Mouse (Mus musculus): ENCODE measurements at regions not wholly inside any gene's neighbourhood (a gene's known extent, or its start where the extent isn't known, plus 50 kb on each side); places are given as distances from the start of the nearest gene placed in this dataset.

DNA sequence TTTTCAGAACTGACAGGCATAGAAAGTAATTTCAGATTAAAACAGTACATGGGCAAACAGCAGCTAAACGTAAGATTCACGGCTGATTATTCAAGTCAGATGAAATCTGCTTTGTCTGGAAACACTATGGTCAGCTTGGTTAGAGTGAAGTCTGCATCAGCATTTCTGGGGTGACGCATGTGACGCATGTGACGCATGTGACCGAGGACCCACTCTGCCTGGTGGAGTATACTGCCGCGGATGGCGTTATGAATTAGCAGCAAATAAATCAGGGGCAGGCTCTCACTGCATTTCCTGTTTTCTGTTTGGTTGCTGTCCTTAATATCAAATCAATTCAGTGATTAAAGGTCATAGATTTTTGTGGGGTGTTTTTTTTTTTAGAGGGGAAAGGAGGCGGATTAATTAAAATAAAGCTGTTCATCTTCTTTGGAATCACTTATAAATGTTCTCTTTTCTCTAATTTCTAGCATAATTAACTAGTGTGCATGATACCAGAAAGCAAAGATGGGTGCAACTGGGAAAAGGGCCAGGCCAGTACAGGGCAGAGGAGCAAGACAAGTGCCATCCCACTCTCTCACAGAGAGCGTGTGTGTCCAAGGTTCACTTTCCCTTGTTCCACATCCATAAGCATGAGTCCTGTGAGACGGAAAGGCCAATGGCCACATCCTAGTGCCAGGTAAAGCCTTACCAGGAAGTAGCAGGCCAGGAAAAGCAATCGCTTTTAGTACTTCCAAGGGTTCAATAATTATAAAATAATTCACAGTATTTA is 285.7 kb upstream of the Smim15 start:
- Histone ChIP-seq H3K4me2 (ENCODE audit: low read depth, low read length) (no peak overlapping the region), H3K36me3 (replicated peaks; ENCODE audit: control insufficient read depth, insufficient read depth, low read length) (no peaks in the 10 kb centered on the region), H3K27me3 (ENCODE audit: control insufficient read depth, insufficient read depth, low read length) (no peaks in the 10 kb centered on the region), H3K9ac (replicated peaks; ENCODE audit: low read depth, low read length) (no peak overlapping the region), H3K4me3 (ENCODE audit: low read depth, low read length) (no peak overlapping the region), H3K27ac (ENCODE audit: low read depth) (no peak overlapping the region), H3K9me3 (replicated peaks; ENCODE audit: control insufficient read depth, low read length) (no peaks in the 10 kb centered on the region), H3K4me1 (ENCODE audit: control insufficient read depth, insufficient read depth) (no peaks in the 10 kb centered on the region)
- ATAC-seq (ENCODE audit: insufficient read depth, low read depth) (no peak), DNase-seq (ENCODE audit: low spot score) (no peak)
- WGBS = 91% methylated on average over 13 of the region's 13 CpGs
- TF ChIP-seq EP300 (IDR thresholded peaks at IDR 0.05; ENCODE audit: low read depth) (no peak), CTCF (IDR thresholded peaks at IDR 0.05; ENCODE audit: low read depth) (no peak)

DNA sequence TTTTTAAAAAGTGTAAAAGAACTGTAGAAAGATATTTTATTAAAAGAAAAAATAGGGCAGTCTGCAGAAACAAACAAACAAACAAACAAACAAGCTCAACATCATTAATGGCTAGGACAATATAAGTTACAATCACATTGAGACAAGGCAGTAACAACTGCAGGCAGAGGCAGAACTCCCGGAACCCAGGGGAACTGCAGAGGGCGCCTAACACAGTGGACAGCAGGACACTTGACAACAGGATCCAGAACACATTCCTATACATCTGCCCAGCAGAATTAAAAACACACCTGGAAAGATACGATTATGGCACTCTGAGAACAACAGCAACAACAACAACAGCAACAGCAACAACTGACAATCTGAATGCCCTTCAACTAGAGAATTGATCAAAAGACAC is 291.5 kb upstream of the Smim15 start:
- H3K9ac ChIP-seq (replicated peaks; ENCODE audit: low read depth, low read length) = no peak overlapping the region
- no peaks in the 10 kb centered on the region for H3K27me3 ChIP-seq (ENCODE audit: control insufficient read depth, insufficient read depth, low read length)
- DNase-seq (ENCODE audit: low spot score) = no peak
- H3K4me2 ChIP-seq (ENCODE audit: low read depth, low read length) = no peak overlapping the region
- H3K27ac ChIP-seq (ENCODE audit: low read depth) = no peak overlapping the region
- no peak overlapping the region for H3K4me3 ChIP-seq (ENCODE audit: low read depth, low read length)
- no peak for ATAC-seq (ENCODE audit: insufficient read depth, low read depth)
- H3K36me3 ChIP-seq (replicated peaks; ENCODE audit: control insufficient read depth, insufficient read depth, low read length) = no peaks in the 10 kb centered on the region
- no peaks in the 10 kb centered on the region for H3K9me3 ChIP-seq (replicated peaks; ENCODE audit: control insufficient read depth, low read length)
- TF ChIP-seq EP300 (IDR thresholded peaks at IDR 0.05; ENCODE audit: low read depth) = no peak
- TF ChIP-seq CTCF (IDR thresholded peaks at IDR 0.05; ENCODE audit: low read depth) = peak; percentile 45
- 50% methylated on average over 3 of the region's 3 CpGs for WGBS
- H3K4me1 ChIP-seq (ENCODE audit: control insufficient read depth, insufficient read depth) = no peaks in the 10 kb centered on the region

DNA sequence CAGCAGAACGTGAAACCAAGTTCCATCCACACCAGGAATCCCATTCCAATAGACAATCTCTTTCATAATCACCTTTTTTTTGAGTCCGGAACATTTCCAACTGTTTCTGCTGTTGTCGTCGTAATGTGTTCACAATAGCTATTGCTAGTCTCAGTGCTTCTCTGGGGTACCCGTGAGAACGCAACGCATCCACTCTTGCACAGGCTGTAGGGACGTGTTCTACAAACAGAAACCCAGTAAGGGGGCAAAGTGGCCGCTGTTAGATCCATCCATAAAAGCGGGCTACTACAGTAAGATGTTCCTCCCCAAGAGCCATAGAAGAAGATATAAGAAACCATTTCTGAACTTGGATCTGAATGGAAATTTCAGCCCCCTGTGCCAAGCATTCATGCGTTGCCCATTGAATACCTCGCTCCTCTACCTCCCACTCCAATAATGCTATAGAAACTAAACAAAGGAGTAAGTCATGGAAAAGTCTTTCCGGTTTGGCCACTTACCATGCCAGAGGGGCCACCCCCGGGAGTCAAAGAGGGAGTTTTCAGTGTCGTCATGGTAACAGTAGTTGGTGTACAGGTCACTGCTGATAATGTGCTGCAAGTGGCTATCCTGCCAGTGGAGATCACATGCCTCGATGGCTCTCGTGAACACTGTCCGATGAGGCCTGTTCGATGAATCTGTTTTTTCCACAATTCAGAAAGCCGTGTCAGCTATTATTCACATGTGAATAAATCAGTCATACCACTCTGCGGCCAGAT is 300.6 kb upstream of the Smim15 start:
- H3K27me3 ChIP-seq (ENCODE audit: control insufficient read depth, insufficient read depth, low read length) = no peaks in the 10 kb centered on the region
- no peak overlapping the region for H3K4me3 ChIP-seq (ENCODE audit: low read depth, low read length)
- DNase-seq (ENCODE audit: low spot score) = no peak
- WGBS = 86% methylated on average over 21 of the region's 21 CpGs
- TF ChIP-seq EP300 (IDR thresholded peaks at IDR 0.05; ENCODE audit: low read depth) = no peak
- H3K27ac ChIP-seq (ENCODE audit: low read depth) = no peak overlapping the region
- peaks cover 13% of the 10 kb centered on the region; the same call in 1 of the 2 replicates for H3K36me3 ChIP-seq (replicated peaks; ENCODE audit: control insufficient read depth, insufficient read depth, low read length)
- no peak for ATAC-seq (ENCODE audit: insufficient read depth, low read depth)
- no peaks in the 10 kb centered on the region for H3K9me3 ChIP-seq (replicated peaks; ENCODE audit: control insufficient read depth, low read length)
- H3K4me1 ChIP-seq (ENCODE audit: control insufficient read depth, insufficient read depth) = no peaks in the 10 kb centered on the region
- no peak overlapping the region for H3K9ac ChIP-seq (replicated peaks; ENCODE audit: low read depth, low read length)
- no peak overlapping the region for H3K4me2 ChIP-seq (ENCODE audit: low read depth, low read length)

DNA sequence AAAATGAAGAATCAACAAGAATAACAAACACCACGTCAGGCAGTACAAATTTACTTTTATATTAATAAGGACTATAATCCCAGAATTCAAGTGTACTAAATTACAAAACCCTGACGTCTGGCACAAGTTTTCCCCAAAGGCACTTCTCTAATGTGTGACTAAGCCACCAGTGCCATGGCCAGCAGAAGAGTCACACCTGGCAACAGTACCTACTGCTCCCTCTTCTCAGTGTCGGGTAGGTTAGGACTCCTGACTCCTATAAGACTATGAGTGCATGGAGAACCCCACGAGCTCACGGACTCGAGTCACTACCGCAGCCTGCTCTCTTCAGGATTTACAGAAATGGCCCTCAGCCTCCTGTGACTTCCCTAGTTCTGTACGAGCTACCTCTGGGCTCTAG is 307.7 kb upstream of the Smim15 start:
- no peak for DNase-seq (ENCODE audit: low spot score)
- H3K4me2 ChIP-seq (ENCODE audit: low read depth, low read length) = no peak overlapping the region
- no peak for TF ChIP-seq CTCF (IDR thresholded peaks at IDR 0.05; ENCODE audit: low read depth)
- no peak overlapping the region for H3K4me3 ChIP-seq (ENCODE audit: low read depth, low read length)
- peaks cover 19% of the 10 kb centered on the region for H3K36me3 ChIP-seq (replicated peaks; ENCODE audit: control insufficient read depth, insufficient read depth, low read length)
- H3K9ac ChIP-seq (replicated peaks; ENCODE audit: low read depth, low read length) = no peak overlapping the region
- 77% methylated on average over 8 of the region's 8 CpGs for WGBS
- no peaks in the 10 kb centered on the region for H3K4me1 ChIP-seq (ENCODE audit: control insufficient read depth, insufficient read depth)
- no peaks in the 10 kb centered on the region for H3K27me3 ChIP-seq (ENCODE audit: control insufficient read depth, insufficient read depth, low read length)
- ATAC-seq (ENCODE audit: insufficient read depth, low read depth) = no peak
- no peaks in the 10 kb centered on the region for H3K9me3 ChIP-seq (replicated peaks; ENCODE audit: control insufficient read depth, low read length)
- no peak overlapping the region for H3K27ac ChIP-seq (ENCODE audit: low read depth)

DNA sequence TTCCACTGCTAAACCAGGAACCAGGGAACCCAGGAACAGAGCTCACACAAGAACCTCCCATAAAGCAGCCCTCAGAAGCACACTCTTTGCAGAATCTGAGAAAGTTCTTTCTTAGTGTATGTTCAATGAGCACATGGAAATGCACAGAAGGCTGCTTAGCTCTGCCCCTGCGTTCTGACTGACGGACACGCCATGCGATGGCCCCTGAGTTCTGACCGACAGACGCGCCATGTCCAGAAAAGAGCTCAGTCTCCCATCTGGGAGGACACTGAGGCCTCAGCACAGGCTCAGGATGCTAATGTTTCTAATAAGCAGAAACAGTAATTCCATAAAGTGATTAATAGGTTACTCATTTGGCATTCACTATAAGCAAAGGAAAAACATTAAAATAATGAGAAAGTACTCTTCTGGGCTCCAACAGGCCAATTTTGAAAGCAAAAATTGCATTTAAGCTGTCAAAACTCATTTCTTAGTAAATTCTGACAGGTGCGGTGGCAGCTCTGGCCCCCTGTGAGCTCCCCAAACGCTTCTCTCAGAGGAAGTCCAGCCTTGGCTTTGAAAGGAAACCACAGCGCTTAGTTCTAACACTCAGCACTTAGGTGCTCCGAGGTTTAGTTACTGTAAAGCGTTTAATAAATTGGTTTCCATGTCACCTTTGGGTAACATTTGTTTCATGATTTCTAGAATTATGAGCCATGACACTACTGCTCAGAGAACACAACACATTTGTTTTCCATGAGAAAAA is 309.9 kb upstream of the Smim15 start:
- Histone ChIP-seq H3K36me3 (replicated peaks; ENCODE audit: control insufficient read depth, insufficient read depth, low read length) (peaks cover 23% of the 10 kb centered on the region), H3K27ac (ENCODE audit: low read depth) (no peak overlapping the region), H3K27me3 (ENCODE audit: control insufficient read depth, insufficient read depth, low read length) (no peaks in the 10 kb centered on the region), H3K9ac (replicated peaks; ENCODE audit: low read depth, low read length) (no peak overlapping the region), H3K4me3 (ENCODE audit: low read depth, low read length) (no peak overlapping the region), H3K4me1 (ENCODE audit: control insufficient read depth, insufficient read depth) (no peaks in the 10 kb centered on the region), H3K9me3 (replicated peaks; ENCODE audit: control insufficient read depth, low read length) (no peaks in the 10 kb centered on the region), H3K4me2 (ENCODE audit: low read depth, low read length) (no peak overlapping the region)
- ATAC-seq (ENCODE audit: insufficient read depth, low read depth) (no peak), DNase-seq (ENCODE audit: low spot score) (no peak)
- TF ChIP-seq EP300 (IDR thresholded peaks at IDR 0.05; ENCODE audit: low read depth) (no peak), CTCF (IDR thresholded peaks at IDR 0.05; ENCODE audit: low read depth) (no peak)
- WGBS = 90% methylated on average over 12 of the region's 12 CpGs
